Mouse (Mus musculus) ES-E14 (cell line): ENCODE results near the gene Zfp64. TPM values are rescaled to one million over a fixed set of nuclear protein-coding genes. Genes with fewer than 3 reads are reported as not detected.
A peak's percentile ranks its signal among the peaks of the same experiment; 100 is the strongest.

Source experiments
- DNase-seq: peaks from one replicate; pipeline ENCODE4 v3.0.0-alpha.2; 2013; ENCODE audit warnings: low read depth, low spot score
- H3K27ac ChIP-seq: 2 replicates; pipeline ENCODE4 v1.5.1; 2012; ENCODE audit warnings: low read depth, mild to moderate bottlenecking, low read length, moderate library complexity, mixed read lengths; ENCODE audit not compliant: poor library complexity, insufficient read depth, severe bottlenecking
- H3K36me3 ChIP-seq: 2 replicates; pipeline ENCODE4 v1.6.1; 2012; ENCODE audit warnings: mild to moderate bottlenecking, low read length, moderate library complexity, mixed read lengths; ENCODE audit not compliant: control insufficient read depth, poor library complexity, insufficient read depth, severe bottlenecking
- H3K4me1 ChIP-seq, 2 experiments: fragments of 150-350 bp in 1 of 2; sonication (generic) in 1 of 2; 2 replicates each; pipeline ENCODE4 v1.6.1; 2012; ENCODE audit warnings: low read length in 2 of 2, mild to moderate bottlenecking in 1 of 2, mixed read lengths in 1 of 2; ENCODE audit not compliant: control insufficient read depth in 2 of 2, insufficient read depth in 2 of 2, poor library complexity in 1 of 2
- H3K4me3 ChIP-seq, 2 experiments: fragments of 150-350 bp in 1 of 2; sonication (generic) in 1 of 2; 2 replicates each; pipeline ENCODE4 v1.5.1; 2012; ENCODE audit warnings: low read length in 2 of 2, low read depth in 1 of 2, mild to moderate bottlenecking in 1 of 2, mixed read lengths in 1 of 2; ENCODE audit not compliant: insufficient read depth in 1 of 2, poor library complexity in 1 of 2, severe bottlenecking in 1 of 2
- H3K9ac ChIP-seq: 2 replicates; pipeline ENCODE4 v1.6.1; 2012; ENCODE audit warnings: low read depth, mild to moderate bottlenecking, low read length, mixed read lengths; ENCODE audit not compliant: poor library complexity, insufficient read depth, severe bottlenecking
- H3K9me3 ChIP-seq: fragments of 150-350 bp; sonication (generic); 2 replicates; pipeline ENCODE4 v1.6.1; 2012; ENCODE audit warnings: low read depth, mild to moderate bottlenecking, low read length; ENCODE audit not compliant: control insufficient read depth, insufficient read depth
- CHD2 ChIP-seq: IDR thresholded peaks from 2 replicates; pipeline ENCODE4 v1.6.1; 2014; ENCODE audit warnings: mild to moderate bottlenecking, low read depth, low read length, inconsistent platforms
- HCFC1 ChIP-seq: IDR thresholded peaks from 2 replicates; pipeline ENCODE4 v1.6.1; 2012; ENCODE audit warnings: low read length, inconsistent platforms, borderline replicate concordance; ENCODE audit not compliant: insufficient read depth
- MAFK ChIP-seq: IDR thresholded peaks from 2 replicates; pipeline ENCODE4 v1.6.1; 2014; ENCODE audit warnings: mild to moderate bottlenecking, low read depth, low read length, inconsistent platforms; ENCODE audit not compliant: insufficient read depth
- ZC3H11A ChIP-seq: IDR thresholded peaks from 2 replicates; pipeline ENCODE4 v1.6.1; 2012; ENCODE audit warnings: low read depth, mild to moderate bottlenecking, inconsistent platforms, low read length, borderline replicate concordance
- ZNF384 ChIP-seq: IDR thresholded peaks from 2 replicates; pipeline ENCODE4 v1.6.1; 2012; ENCODE audit warnings: low read depth, low read length, inconsistent platforms
- in situ Hi-C, 2 experiments: fragments of 600-800 bp; cut with MboI; formaldehyde crosslinking; loops; one replicate each; pipeline ENCODE4 v1.15.1; 2025; ENCODE audit warnings: low sequenced_read_pairs in 2 of 2, inconsistent platforms in 1 of 2; ENCODE audit not compliant: unreplicated experiment in 2 of 2
- total RNA-seq: library from RNA; depleted of rRNA; stranded (reverse); fragments of 300-350 nt; gene quantifications from 2 replicates; pipeline ENCODE4 v1.2.3, GENCODE M21; 2012

Gene Zfp64
- total RNA-seq, 1 experiment = 54.4 TPM

GRCm38 (mm10) chr2:168966525-168966924 lies 11.1 kb upstream of the Zfp64 start:
- no peak overlapping the region for H3K4me3 ChIP-seq
- peaks cover 3 to 23% of the 10 kb centered on the region in 2 experiments; a peak in 2 of 4 replicates for H3K4me1 ChIP-seq
- H3K9me3 ChIP-seq = no peaks in the 10 kb centered on the region
- H3K9ac ChIP-seq = no peak overlapping the region
- no peak for DNase-seq
- in situ Hi-C loops = no loop called here
- peaks cover 3% of the 10 kb centered on the region; the same call in 1 of the 2 replicates for H3K36me3 ChIP-seq
- no peak overlapping the region for H3K27ac ChIP-seq
- TF ChIP-seq ZC3H11A = no peak
- TF ChIP-seq HCFC1 = no peak
- no peak for TF ChIP-seq CHD2
- no peak for TF ChIP-seq ZNF384
- TF ChIP-seq MAFK = no peak

DNA sequence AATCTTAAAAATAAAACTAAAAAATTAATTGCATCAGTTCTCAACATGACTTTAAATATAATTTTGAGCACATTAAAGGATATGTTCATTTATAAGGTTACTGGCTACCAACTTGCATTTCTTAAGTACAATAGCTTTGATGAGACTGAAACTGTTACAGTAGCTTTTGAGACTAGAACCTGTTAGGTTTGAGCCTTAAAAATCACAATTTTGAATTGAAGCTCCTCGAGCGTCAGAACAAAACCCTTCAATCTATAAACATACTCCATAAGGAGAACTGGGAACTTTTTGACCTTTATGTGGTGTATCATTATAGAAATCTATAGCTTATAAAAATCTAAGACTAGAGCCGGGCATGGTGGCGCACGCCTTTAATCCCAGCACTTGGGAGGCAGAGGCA lies 9.5 kb upstream of the Zfp64 start:
- no peak overlapping the region for H3K27ac ChIP-seq
- TF ChIP-seq ZNF384 (no peak), MAFK (no peak), ZC3H11A (no peak), CHD2 (no peak), HCFC1 (no peak)
- peaks cover 3% of the 10 kb centered on the region; the same call in 1 of the 2 replicates for H3K36me3 ChIP-seq
- no peak for DNase-seq
- H3K4me3 ChIP-seq = no peak overlapping the region
- in situ Hi-C loops = no loop called here
- H3K4me1 ChIP-seq = peaks cover 5 to 15% of the 10 kb centered on the region in 2 experiments; a peak in 2 of 4 replicates
- no peak overlapping the region for H3K9ac ChIP-seq
- no peaks in the 10 kb centered on the region for H3K9me3 ChIP-seq

DNA sequence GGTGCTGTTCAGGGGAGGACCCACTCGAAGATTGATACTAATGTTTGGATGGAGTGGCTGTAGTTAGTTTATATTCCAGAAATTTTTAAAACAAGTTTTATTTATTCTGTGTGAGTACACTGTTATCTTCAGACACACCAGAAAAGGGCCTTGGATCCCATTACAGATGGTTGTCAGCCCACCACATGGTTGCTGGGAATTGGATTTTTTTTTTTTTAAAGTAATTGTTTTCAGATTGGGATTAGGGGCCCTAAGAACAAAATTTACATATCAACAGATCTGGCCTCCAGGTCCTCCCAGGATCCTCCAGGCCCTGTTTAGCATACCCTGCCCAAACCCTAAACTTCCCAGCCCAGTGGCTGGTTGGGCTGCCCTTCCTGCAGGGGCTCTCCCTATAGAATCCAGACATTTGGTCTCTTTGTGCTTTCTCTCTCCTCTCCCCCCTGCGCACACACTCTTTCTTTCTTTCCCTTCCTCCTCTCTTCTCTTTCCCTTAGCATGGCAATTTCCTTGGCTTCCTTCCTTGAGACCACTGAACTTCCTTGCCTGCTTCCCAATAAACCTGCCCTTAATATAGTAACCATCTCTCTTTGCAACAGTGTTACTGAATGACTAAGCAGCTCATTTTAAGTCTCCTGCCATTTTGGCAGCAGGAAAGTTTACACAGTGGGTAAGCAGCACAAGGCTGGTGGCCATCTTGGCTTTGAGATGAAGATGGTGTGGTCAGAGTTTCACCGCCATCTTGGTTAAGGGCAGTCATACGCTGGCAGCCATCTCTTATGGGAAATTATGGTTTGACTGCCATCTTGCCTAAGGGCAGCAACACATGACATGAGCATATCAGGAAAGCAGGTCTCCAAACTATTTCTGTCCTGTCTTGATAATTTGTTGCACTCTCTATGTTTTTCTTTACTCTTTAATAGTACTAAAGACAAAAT lies 6.6 kb upstream of the Zfp64 start:
- DNase-seq = no peak
- Histone ChIP-seq H3K4me3 (peak overlapping the region; percentile 58 to 66), H3K36me3 (peaks cover 6% of the 10 kb centered on the region), H3K4me1 (peaks cover 5 to 19% of the 10 kb centered on the region in 2 experiments; a peak in 2 of 4 replicates), H3K27ac (peak overlapping the region; percentile 98), H3K9me3 (no peaks in the 10 kb centered on the region), H3K9ac (peak overlapping the region; percentile 74)
- TF ChIP-seq HCFC1 (peak; percentile 82; the same call in 1 of the 2 replicates), ZNF384 (peak; percentile 88), CHD2 (no peak), MAFK (no peak), ZC3H11A (peak; percentile 18; the same call in 1 of the 2 replicates)
- in situ Hi-C loops = no loop called here

- H3K4me3 ChIP-seq = peak overlapping the region; percentile 58 to 66
- no peak for TF ChIP-seq MAFK
- no peak for TF ChIP-seq ZNF384
- no peak for TF ChIP-seq HCFC1
- TF ChIP-seq ZC3H11A = no peak
- no peak for TF ChIP-seq CHD2
- peak overlapping the region; percentile 73 for H3K9ac ChIP-seq
- DNase-seq = no peak
- H3K27ac ChIP-seq = peak overlapping the region; percentile 98
- H3K4me1 ChIP-seq = peaks cover 5 to 19% of the 10 kb centered on the region in 2 experiments; a peak in 2 of 4 replicates
- in situ Hi-C loops = no loop called here
- peaks cover 2% of the 10 kb centered on the region; the same call in 1 of the 2 replicates for H3K36me3 ChIP-seq
- H3K9me3 ChIP-seq = no peaks in the 10 kb centered on the region
These were observed 5.4 kb upstream of the Zfp64 start for GRCm38 (mm10) chr2:168960814-168961213.
